Mouse (Mus musculus) mouse embryonic stem cell (cell line): ENCODE data around the gene Yars.

Experiments
- in situ Hi-C, 2 experiments: fragments of 300-500 bp; cut with MboI; formaldehyde crosslinking; loops; 1 replicate in 1 of 2; 3 replicates in 1 of 2; pipeline ENCODE4 v1.14.3; 2019 to 2020; ENCODE audit warnings: low sequenced_read_pairs in 2 of 2, low pct_unique_long_range_greater_than_20kb in 1 of 2, mixed read lengths in 1 of 2; ENCODE audit not compliant: unreplicated experiment in 1 of 2

The Yars gene

DNA sequence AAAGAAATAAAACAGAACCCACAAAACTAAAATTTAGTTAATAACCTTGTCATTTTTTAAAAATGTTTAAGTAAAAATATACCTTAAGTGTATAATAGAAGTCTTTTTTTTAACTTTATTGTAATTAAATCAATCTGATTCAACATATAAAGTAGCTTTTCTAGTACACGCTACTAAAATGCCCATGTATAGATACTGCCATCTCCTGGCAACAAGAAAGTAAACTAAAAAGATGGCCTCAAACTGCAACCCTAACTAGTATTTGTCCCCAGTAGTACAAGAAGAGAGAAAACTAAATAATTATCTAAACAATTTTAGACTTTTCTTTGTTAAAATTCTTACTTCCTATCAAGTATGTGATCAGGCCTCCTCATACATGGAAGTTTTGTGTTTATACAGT is 10.0 kb upstream of the Yars start:
- in situ Hi-C loops = no loop called here

- in situ Hi-C loops = no loop called here
Measured at GRCm38 (mm10) chr4:129188041-129188659, 1.4 kb upstream of the Yars start.

- in situ Hi-C loops = no loop called here
Measured at GRCm38 (mm10) chr4:129188803-129189541, 588 bp upstream of the Yars start.

GRCm38 (mm10) chr4:129190538-129190937 is 978 bp downstream of the Yars start:
- in situ Hi-C loops = no loop called here

GRCm38 (mm10) chr4:129191691-129192090 is 2.1 kb downstream of the Yars start:
- in situ Hi-C loops = no loop called here

DNA sequence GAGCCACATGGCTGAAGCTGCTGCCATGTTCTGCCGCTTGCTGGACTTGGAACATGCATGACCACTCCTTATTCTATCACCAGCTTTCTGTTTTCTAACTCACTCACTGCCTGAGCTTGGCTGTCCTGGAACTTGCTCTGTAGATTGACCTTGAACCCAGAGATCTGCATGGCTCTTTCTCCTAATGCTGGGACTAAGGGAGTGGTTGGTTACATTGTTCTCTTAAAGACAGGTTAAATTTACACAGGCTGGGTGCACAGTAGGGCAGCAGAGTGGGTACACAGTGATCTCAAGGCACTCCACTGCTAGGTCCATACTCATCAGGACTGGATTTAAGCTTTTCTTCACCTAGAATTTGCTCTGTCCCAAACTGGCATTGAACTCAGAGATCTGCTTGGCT is 4.7 kb downstream of the Yars start:
- in situ Hi-C loops = no loop called here

GRCm38 (mm10) chr4:129197514-129197913 is 8.0 kb downstream of the Yars start:
- in situ Hi-C loops = no loop called here

DNA sequence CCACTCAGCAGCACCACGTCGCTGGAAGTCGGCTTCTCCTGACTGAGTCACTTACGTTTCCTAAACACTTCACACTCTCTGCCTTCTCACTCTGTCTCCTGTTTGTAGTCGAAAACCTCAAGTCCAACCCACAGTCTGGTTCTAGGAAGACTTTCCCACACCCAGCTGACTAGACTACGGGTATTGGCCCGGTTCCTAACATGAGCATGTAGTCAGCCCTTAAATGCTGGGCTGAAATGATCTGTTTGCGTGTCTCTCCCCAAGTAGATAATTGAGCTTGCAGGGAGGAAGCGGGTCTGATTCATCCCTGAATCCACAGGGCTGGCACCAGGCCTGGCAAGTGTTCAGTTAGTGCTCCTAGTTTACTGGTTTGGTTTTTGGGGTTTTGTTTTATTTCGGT is 15.1 kb downstream of the Yars start:
- in situ Hi-C loops = no loop called here

- in situ Hi-C loops = no loop called here
Measured at GRCm38 (mm10) chr4:129206792-129207191, 17.2 kb downstream of the Yars start.

GRCm38 (mm10) chr4:129209504-129209903 is 19.9 kb downstream of the Yars start:
- in situ Hi-C loops = no loop called here

- in situ Hi-C loops = loop anchor here in 1 of 2 experiments (5.0 to 10.0 kb wide), 2 partner anchors 66 to 243 kb away; no protein-coding TSS in a partner anchor
Measured at GRCm38 (mm10) chr4:129211461-129211860, 21.9 kb downstream of the Yars start.

- in situ Hi-C loops = loop anchor here in 1 of 2 experiments (5.0 to 10.0 kb wide), 2 partner anchors 65 to 242 kb away; no protein-coding TSS in a partner anchor
Measured at GRCm38 (mm10) chr4:129212486-129212885, 22.9 kb downstream of the Yars start.

DNA sequence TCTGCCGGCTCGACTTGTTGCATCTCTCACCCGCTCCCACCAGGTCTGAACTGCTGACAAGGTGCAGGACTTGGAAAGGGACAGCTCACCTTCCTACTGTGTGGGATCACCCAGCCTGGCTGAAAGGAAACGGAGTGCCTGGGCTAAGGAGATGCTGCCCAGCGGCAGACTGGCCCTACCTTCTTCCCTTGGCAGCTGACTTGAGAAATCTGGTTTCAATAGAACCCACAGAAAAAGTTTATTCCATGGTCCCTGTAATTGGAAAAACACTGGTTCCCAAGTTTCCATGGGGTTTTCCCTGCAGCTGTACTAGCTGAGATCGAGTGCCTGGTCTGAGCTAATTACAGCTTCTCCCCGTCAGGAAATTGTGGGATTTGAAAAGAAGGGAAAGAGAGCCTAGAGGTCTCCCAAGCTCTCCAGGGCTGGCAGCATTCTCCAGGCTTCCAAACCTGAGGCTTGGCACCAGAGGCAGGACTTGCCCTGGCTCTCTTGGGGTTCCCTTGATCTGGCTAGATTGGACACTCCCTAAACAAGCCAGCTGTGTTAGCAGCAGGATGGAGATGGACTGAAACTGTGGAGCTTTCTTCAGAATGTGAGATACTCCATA is 29.1 kb downstream of the Yars start:
- in situ Hi-C loops = loop anchor here (5.0 to 10.0 kb wide), 2 partner anchors 59 to 236 kb away; no protein-coding TSS in a partner anchor

GRCm38 (mm10) chr4:129219198-129219597 is 29.6 kb downstream of the Yars start:
- in situ Hi-C loops = loop anchor here (5.0 to 10.0 kb wide), 2 partner anchors 58 to 236 kb away; no protein-coding TSS in a partner anchor

DNA sequence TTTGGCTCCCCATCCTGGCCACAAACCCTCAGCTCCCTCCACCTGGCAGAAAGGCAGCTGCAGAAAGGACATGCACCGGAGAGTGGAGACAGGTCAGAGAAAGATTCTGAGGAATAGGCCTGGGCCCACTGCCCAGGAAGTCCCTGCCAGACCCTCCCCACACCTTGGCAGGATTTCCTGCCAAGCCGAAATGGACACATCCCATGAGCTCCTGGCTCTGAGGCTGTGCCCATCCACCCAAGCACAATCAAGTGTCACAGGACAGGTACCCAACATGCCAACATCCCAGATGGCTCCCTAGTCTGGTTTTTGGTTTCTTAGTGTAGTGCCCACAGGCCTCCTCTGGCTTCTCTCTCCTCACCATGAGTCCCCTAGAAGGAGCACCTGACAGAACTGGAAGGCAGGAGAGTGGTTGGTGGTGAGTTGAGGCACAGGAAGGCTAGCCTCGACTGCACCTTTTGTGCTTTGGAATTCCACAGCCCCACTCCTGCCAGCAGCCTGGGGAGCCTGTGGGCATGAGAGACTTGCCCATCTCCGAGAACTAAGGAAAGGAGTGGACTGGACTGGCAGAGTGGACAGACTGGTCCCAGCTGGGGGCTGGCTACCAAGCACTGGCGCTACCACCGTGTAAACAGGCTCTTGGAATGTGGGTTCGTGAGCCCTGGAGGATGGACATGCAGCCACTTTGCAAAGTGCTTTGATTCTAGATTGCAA is 31.0 kb downstream of the Yars start:
- in situ Hi-C loops = no loop called here

- in situ Hi-C loops = no loop called here
Measured at GRCm38 (mm10) chr4:129221097-129222010, 31.8 kb downstream of the Yars start.

GRCm38 (mm10) chr4:129222019-129222925 is 32.7 kb downstream of the Yars start:
- in situ Hi-C loops = no loop called here
